Mouse (Mus musculus) megakaryocyte, embryonic 14.5 days (primary cell): ENCODE results near the gene Golga2.

Source experiments
- FLI1 ChIP-seq: IDR thresholded peaks from 2 replicates; pipeline ENCODE4 v1.6.1; 2012; ENCODE audit warnings: low read length, inconsistent platforms, mixed read lengths
- GATA1 ChIP-seq: IDR thresholded peaks from 3 replicates; pipeline ENCODE4 v1.6.1; 2012; ENCODE audit warnings: mixed read lengths, low read length, inconsistent platforms, borderline replicate concordance

DNA sequence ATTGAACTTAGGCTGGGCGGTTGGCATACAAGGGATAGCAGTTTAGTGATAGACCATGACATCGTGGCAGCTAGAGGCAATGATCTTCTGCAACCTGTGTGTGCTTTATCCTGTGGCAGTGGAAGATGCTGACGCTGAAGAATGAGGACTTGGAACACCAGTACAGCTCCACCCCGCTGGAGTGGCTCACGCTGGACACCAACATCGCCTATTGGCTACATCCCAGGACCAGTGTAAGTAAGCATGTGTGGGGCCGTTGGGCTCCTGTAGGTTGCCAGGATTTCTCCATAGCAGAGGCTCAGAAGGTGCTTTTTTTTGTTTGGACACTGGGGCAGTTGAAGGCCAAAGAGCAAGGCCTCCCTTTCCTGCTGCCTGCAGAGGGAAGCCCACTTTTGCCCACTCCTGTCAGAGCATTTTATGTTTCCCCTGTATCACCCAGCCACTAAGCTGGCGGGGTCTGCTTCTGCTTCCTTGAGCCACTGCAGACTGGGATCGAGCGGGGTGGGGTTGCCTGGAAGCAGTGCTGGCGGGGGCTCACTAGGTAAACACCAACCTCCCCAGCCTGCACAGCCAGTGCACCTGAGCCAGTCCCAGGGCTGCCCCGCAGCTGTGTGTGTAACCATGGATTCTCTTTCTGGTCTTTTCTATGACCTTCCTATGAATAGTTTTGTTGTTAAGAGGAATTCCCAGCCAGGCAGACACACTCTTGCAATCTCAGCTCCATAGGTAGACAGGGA is 35.2 kb upstream of the Golga2 start:
- TF ChIP-seq GATA1 (no peak), FLI1 (no peak)
